Mouse (Mus musculus) heart, embryonic 11.5 days (tissue): Measurements from ENCODE around the gene Ppm1k. TPM values are rescaled to one million over a fixed set of nuclear protein-coding genes. Genes with fewer than 3 reads are reported as not detected.

Experiments
- ATAC-seq: fragments of 200-750 bp; cut with Nextera tagmentation; replicated peaks from 2 replicates; pipeline ENCODE4 v1.8.0; 2017; ENCODE audit warnings: moderate library complexity; ENCODE audit not compliant: insufficient number of reproducible peaks, low FRiP score, low TSS enrichment
- H3K27ac ChIP-seq: fragments of 300-500 bp; sonication (generic); 2 replicates; pipeline ENCODE4 v1.5.1; 2014; ENCODE audit warnings: mild to moderate bottlenecking, low read depth, low read length
- H3K27me3 ChIP-seq: fragments of 300-500 bp; sonication (generic); 2 replicates; pipeline ENCODE4 v1.6.1; 2014; ENCODE audit warnings: mild to moderate bottlenecking, low read length, mixed read lengths; ENCODE audit not compliant: control insufficient read depth, insufficient read depth
- H3K36me3 ChIP-seq: fragments of 300-500 bp; sonication (generic); 2 replicates; pipeline ENCODE4 v1.6.1; 2014; ENCODE audit warnings: mild to moderate bottlenecking, low read length, moderate library complexity, mixed read lengths; ENCODE audit not compliant: control insufficient read depth, insufficient read depth
- H3K4me1 ChIP-seq: fragments of 300-500 bp; sonication (generic); 2 replicates; pipeline ENCODE4 v1.6.1; 2014; ENCODE audit warnings: low read length; ENCODE audit not compliant: control insufficient read depth, insufficient read depth
- H3K4me2 ChIP-seq: fragments of 300-500 bp; sonication (generic); 2 replicates; pipeline ENCODE4 v1.6.1; 2014; ENCODE audit warnings: mild to moderate bottlenecking, moderate library complexity
- H3K4me3 ChIP-seq: fragments of 300-500 bp; sonication (generic); 2 replicates; pipeline ENCODE4 v1.5.1; 2014; ENCODE audit warnings: low read depth, low read length
- H3K9ac ChIP-seq: fragments of 300-500 bp; sonication (generic); 2 replicates; pipeline ENCODE4 v1.6.1; 2014; ENCODE audit warnings: mild to moderate bottlenecking, low read depth, low read length, moderate library complexity
- H3K9me3 ChIP-seq: fragments of 300-500 bp; sonication (generic); replicated peaks from 2 replicates; pipeline ENCODE4 v1.6.1; 2016; ENCODE audit warnings: low read length; ENCODE audit not compliant: control insufficient read depth
- WGBS: fragments of 180-500 bp; shearing (Covaris S2); extraction: QIAGEN DNeasy Blood & Tissue Kit; methylation state at CpG from one replicate; pipeline ENCODE4 v1.1.7; 2014; ENCODE audit not compliant: insufficient replicate concordance; 5-methylcytosine and 5-hydroxymethylcytosine counted together
- polyA plus RNA-seq: library from polyadenylated mRNA; unstranded; fragments of >200 nt; fragmentation: Nextera tagmentation; extraction: Ambion mirVana; gene quantifications from 2 replicates; pipeline ENCODE4 v1.2.1, GENCODE M21; 2014

Gene Ppm1k
- polyA plus RNA-seq, 1 experiment from 2014 or later: 14.8 TPM

DNA sequence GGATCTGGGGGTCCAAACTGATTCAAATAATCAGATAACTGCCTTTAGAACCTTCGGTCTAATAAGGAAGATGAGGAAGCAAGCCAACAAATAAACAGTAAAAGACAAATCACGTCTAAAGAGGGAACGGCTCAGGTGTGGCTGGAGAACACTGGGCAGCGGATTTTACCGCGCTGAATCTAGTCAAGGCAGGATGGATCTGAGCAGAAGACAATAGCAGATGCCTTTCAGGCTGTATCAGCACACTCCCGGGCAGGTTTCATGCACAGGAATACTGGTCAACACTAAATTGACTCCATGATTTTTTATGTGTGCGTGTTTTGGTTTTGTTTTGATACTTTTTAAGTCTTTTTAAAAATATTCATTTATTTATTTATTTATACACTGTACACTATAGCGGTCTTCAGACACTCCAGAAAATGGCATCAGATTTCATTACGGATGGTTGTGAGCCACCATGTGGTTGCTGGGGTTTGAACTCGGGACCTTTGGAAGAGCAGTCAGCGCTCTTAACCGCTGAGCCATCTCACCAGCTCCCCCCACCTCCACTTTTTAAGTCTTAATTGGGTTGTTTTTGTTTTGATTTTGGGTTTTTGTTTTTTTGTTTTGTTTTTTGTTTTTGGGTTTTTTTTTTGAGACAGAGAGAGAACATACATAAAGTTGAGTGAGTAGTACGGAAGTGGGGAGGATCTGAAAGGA, 852 bp upstream of the Ppm1k start:
- Histone ChIP-seq H3K4me3 (peak overlapping the region; percentile 76), H3K27me3 (no peaks in the 10 kb centered on the region), H3K27ac (peak overlapping the region; percentile 72), H3K9me3 (no peaks in the 10 kb centered on the region), H3K4me2 (peak overlapping the region; percentile 84), H3K9ac (peak overlapping the region; percentile 76), H3K36me3 (no peaks in the 10 kb centered on the region), H3K4me1 (peaks cover 8% of the 10 kb centered on the region; the same call in 1 of the 2 replicates)
- no peak; the same call in 1 of the 2 replicates for ATAC-seq
- 24% methylated on average over 14 of the region's 14 CpGs for WGBS

GRCm38 (mm10) chr6:57534611-57535286, 519 bp downstream of the Ppm1k start:
- peak overlapping the region; percentile 84 for H3K27ac ChIP-seq

DNA sequence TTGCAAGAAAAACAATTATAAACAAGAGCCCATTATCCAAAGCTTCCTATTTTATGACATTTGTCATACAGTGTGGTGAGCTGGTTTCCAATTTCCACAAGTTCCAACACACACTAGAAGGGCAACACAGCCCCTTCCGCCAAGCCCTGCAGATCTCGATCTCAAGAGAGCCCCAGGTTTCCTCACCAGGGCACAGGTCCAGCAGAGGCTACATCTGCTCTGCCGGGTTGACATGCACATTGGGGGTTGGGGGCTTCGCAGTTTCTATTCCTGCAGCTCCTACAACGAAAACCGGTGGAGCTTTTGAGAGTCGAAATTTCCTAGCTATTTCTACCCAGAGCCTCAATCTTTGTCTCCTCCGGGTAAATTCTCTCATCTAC, 1.0 kb downstream of the Ppm1k start:
- Histone ChIP-seq H3K9ac (peak overlapping the region; percentile 82), H3K4me3 (peak overlapping the region; percentile 76), H3K27me3 (no peaks in the 10 kb centered on the region), H3K4me2 (peak overlapping the region; percentile 84), H3K4me1 (peaks cover 8% of the 10 kb centered on the region; the same call in 1 of the 2 replicates), H3K36me3 (no peaks in the 10 kb centered on the region), H3K9me3 (no peaks in the 10 kb centered on the region), H3K27ac (peak overlapping the region; percentile 84)
- 2% methylated on average over 8 of the region's 8 CpGs for WGBS
- no peak for ATAC-seq

More at GRCm38 (mm10) chr6:57534611-57535286, 519 bp downstream of the Ppm1k start:
- H3K9ac ChIP-seq: peak overlapping the region; percentile 82
- ATAC-seq: peak; percentile 9; the same call in 1 of the 2 replicates
- no peaks in the 10 kb centered on the region for H3K9me3 ChIP-seq
- H3K4me3 ChIP-seq: peak overlapping the region; percentile 76
- H3K4me2 ChIP-seq: peak overlapping the region; percentile 84
- WGBS: under 1% methylated on average over 31 of the region's 31 CpGs
- no peaks in the 10 kb centered on the region for H3K36me3 ChIP-seq
- no peaks in the 10 kb centered on the region for H3K27me3 ChIP-seq
- H3K4me1 ChIP-seq: peaks cover 8% of the 10 kb centered on the region; the same call in 1 of the 2 replicates

GRCm38 (mm10) chr6:57533410-57533809, 1.9 kb downstream of the Ppm1k start:
- no peaks in the 10 kb centered on the region for H3K36me3 ChIP-seq
- ATAC-seq: no peak
- WGBS: 35% methylated on average over 2 of the region's 2 CpGs
- peak overlapping the region; percentile 84 for H3K4me2 ChIP-seq
- no peaks in the 10 kb centered on the region for H3K27me3 ChIP-seq
- H3K4me3 ChIP-seq: peak overlapping the region; percentile 76
- H3K27ac ChIP-seq: 0 out of 2 replicates have a peak overlapping the region, but pooled peaks have one; percentile 84
- H3K4me1 ChIP-seq: peaks cover 8% of the 10 kb centered on the region; the same call in 1 of the 2 replicates
- H3K9me3 ChIP-seq: no peaks in the 10 kb centered on the region
- peak overlapping the region; percentile 82 for H3K9ac ChIP-seq

- Histone ChIP-seq H3K4me1 (peaks cover 8% of the 10 kb centered on the region; the same call in 1 of the 2 replicates), H3K4me2 (peak overlapping the region; percentile 49), H3K27ac (peak overlapping the region; percentile 80), H3K36me3 (no peaks in the 10 kb centered on the region), H3K4me3 (peak overlapping the region; percentile 14; the same call in 1 of the 2 replicates), H3K27me3 (no peaks in the 10 kb centered on the region), H3K9me3 (no peaks in the 10 kb centered on the region), H3K9ac (no peak overlapping the region)
- 35% methylated on average over 1 of the region's 1 CpGs for WGBS
- no peak for ATAC-seq
Observed at GRCm38 (mm10) chr6:57532022-57532421, 3.2 kb downstream of the Ppm1k start.

DNA sequence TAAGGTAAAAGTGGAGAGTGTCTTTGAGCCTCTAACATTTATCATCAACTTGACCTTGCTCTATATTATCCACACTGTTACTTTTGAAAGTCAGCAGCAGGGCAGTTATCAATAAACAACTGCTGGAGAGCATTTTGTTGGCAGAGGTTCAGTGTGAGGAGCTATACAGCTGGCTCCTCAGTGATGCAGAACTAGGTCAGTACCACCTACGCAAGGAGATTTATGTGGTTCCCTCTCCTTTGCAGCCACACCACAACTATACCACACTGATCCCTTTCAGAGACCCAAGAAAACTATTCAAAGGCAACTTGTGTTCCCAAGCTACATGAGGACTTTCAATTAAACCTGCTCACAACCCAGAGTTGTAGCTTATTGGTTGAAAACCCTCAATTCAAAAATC, 3.8 kb downstream of the Ppm1k start:
- H3K4me2 ChIP-seq: peak overlapping the region; percentile 49
- H3K36me3 ChIP-seq: no peaks in the 10 kb centered on the region
- H3K9ac ChIP-seq: no peak overlapping the region
- peak overlapping the region; percentile 80 for H3K27ac ChIP-seq
- H3K4me1 ChIP-seq: peaks cover 8% of the 10 kb centered on the region; the same call in 1 of the 2 replicates
- H3K9me3 ChIP-seq: no peaks in the 10 kb centered on the region
- H3K27me3 ChIP-seq: no peaks in the 10 kb centered on the region
- ATAC-seq: no peak
- peak overlapping the region; percentile 14; the same call in 1 of the 2 replicates for H3K4me3 ChIP-seq
- WGBS: 42% methylated on average over 1 of the region's 1 CpGs

DNA sequence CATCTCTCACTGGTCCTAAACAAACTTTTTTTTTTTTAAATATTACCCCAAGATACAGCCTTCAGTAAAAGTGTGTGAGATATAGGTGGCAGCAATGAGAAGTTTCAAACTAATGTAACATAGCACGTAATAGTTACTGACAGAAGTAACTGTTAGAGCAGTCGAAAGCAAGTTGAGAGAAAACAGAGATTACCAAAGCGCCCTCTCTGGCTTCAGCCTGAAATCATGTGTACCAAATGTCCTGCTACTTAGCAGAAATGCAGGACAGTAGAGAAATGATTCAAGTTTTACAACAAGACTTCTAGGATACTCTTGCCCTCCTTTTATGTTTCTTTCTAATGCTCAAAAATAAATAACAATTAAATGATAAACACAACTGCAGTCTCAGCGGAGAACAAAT, 4.3 kb downstream of the Ppm1k start:
- no peak overlapping the region for H3K9ac ChIP-seq
- H3K36me3 ChIP-seq: no peaks in the 10 kb centered on the region
- no peaks in the 10 kb centered on the region for H3K9me3 ChIP-seq
- H3K4me3 ChIP-seq: no peak overlapping the region
- no peaks in the 10 kb centered on the region for H3K27me3 ChIP-seq
- H3K4me1 ChIP-seq: peaks cover 8% of the 10 kb centered on the region; the same call in 1 of the 2 replicates
- no peak for ATAC-seq
- H3K27ac ChIP-seq: peak overlapping the region; percentile 13; the same call in 1 of the 2 replicates
- 30% methylated on average over 4 of the region's 4 CpGs for WGBS
- H3K4me2 ChIP-seq: peak overlapping the region; percentile 49

DNA sequence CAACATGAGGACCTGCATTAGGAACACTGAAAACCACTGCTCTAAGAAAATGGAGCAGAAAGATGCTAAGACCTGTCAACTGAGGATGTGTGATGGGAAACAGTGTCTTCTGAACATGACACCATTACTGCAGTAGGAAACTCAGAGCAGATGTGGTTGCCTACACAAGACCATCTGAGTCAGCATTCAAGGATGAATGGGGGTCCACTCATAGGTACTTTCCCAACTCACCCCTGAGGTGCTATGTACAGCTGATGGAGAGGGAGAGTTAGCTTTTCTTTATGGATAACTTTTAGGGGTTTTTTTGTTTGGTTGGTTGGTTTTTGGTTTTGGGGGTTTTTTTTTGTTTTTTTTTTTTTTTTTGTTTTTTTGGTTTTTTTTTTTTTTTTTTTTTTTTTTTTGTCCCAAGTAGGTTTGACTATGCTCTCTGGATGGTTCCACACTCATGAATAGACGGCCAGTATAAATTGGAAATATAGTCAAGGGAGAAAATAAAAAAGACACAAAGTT, 5.9 kb downstream of the Ppm1k start:
- no peaks in the 10 kb centered on the region for H3K36me3 ChIP-seq
- H3K9me3 ChIP-seq: no peaks in the 10 kb centered on the region
- ATAC-seq: no peak
- no peak overlapping the region for H3K4me3 ChIP-seq
- no peaks in the 10 kb centered on the region for H3K27me3 ChIP-seq
- H3K4me1 ChIP-seq: peaks cover 8% of the 10 kb centered on the region; the same call in 1 of the 2 replicates
- no peak overlapping the region for H3K9ac ChIP-seq
- 89% methylated on average over 1 of the region's 1 CpGs for WGBS
- no peak overlapping the region for H3K27ac ChIP-seq
- H3K4me2 ChIP-seq: no peak overlapping the region
